Mouse (Mus musculus) naive thymus-derived CD4-positive, alpha-beta T cell, adult 2 months (primary cell): Measurements from ENCODE around the gene Serpinb6a.

Source experiments
- DNase-seq: peaks from one replicate; pipeline ENCODE4 v3.0.0-alpha.2; 2011; ENCODE audit warnings: low read depth

Serpinb6a gene

DNA sequence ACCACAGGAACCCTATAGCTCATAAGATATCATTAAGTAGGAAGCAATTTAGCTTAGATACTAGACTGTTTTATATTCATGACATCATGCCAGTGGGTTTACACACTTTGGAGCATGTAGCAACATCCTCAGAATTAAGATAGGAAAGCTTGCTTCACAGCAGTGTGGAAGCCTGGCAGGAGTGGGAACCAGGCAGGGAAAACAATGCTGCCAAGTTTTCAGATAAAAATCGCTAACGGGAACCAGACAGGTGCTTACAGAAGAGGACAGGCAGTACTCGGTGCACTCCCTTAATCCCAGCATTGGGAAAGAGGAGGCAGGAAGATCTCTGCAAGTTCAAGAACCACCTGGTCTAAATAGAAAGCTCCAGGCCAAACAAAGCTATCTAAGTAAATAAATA, 95.8 kb downstream of the Serpinb6a start:
- no peak for DNase-seq

DNA sequence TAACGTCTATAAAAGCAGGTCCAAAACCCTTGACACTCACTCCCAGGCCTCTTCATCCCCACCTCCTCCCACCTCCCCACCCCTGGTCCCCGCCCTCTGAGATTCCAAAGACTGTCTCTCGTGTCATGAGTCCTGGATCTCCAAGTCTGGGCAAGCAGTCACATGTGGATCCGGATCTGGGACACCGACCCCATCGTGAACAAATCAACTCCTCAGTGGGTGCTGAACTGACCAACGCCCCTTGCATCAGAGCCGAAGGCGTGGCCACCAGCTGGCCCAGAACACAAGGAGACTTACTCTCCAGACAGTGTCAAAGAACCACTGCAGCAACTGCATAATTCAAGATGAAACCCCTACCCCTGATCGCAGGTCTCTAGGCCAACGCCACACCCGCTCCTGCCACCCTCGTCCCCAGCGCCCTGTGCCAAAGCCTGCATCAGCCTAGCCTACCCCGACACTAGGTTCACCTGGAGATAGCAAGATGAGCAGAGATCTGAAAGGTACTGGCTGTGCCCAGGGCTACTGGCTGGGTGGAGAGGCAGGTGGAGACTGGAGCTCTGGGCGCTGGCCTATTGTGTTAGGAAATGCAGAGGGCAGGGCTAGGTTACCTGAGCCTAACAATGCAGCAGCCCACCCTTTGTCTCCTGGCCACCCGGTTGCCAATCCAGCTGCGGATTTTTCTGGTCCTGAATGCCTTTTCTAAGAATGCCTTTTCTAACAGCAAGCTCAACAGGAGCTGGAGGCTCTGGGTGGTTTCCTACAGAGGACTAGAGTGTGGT, 97.2 kb downstream of the Serpinb6a start, which contains the start of gene Serpinb6c:
TSS of gene Serpinb6c (minus strand) at position 533 of the 779 bp plus-strand sequence.
- no peak for DNase-seq

DNA sequence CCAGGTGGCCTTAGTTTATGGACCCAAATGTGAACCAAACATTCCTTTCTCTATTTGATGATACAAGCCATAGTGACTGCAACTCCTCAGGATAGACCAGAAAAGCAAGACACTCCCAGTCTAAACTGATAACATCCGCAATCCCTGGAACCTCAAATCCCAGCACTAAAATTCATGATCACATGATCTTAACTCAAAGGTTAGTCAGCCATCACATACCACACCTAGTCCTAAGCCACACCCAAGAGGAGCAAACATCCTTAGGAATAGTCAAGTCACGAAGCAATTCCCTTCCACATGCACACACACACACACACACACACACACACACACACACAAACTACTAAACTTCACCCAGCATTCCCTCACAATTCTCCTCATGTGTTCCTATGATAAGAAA, 99.3 kb downstream of the Serpinb6a start:
- DNase-seq = no peak

DNA sequence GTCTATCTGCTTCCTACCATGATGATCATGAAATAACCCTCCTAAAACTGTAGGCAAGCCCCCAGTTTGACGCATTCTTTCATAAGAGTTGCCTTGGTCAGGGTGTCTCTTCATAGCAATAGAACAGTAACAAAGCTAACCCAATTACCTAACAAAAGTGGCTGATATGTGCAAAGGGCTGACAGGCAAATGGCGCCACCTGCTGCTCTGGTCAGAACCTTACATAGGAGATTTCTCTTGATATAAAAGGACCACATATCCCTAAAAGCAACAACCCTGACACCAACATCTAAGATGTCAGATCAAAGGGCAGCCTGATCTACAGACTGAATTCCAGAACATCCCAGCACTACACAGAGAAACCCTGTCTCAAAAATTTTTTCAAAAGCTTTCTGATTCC, 108.4 kb downstream of the Serpinb6a start:
- DNase-seq = peak; percentile 5
